Mouse (Mus musculus) brain, adult 2 months (tissue): ENCODE results near the gene Tlnrd1.
"Not testable (repeated sequence)": the region's sequence is repeated elsewhere in the genome, so short reads cannot be mapped to it uniquely, and the experiment has no call there.

Source experiments
- DNase-seq: peaks from one replicate; pipeline ENCODE4 v3.0.0; 2011; ENCODE audit warnings: low read depth, low spot score

Tlnrd1 gene

DNA sequence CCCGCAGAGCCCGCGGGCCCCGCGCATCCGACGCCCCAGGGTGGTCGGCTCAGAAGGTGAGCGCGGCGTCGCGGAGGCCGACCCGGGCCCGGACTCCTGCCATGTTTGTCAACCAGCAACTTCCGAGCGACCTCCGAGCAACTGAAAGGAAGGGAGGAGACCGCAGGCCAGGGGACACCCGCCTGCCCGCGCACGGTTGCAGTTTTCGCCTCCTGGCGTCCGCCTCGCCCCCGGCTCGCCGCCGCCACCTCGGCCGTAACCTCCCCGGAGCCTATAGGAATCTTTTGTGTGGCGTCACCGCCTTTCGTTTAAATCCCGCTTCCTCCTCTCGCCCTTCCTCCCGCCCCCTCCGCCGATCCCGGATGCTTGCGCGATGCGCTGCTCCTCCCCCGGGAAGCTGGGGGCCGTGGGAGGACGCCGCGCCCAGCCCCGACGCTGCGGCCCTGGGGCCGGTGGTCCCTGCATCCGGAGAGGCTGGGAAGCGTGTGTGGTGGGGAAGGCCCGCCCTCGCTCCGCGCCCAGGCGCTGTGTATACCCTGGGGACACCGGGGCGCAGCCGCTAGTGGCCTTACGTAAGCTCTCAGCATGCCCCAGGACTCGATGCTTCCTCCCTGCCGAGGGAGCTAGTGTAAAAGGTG lies at the start of gene Tlnrd1, which contains the start of gene Mesd:
Gene Tlnrd1 (minus strand): TSS at position 285 of the 638 bp plus-strand sequence.
Gene Mesd (plus strand): TSS at position 446 of the 638 bp plus-strand sequence.
- peak; percentile 97 for DNase-seq

DNA sequence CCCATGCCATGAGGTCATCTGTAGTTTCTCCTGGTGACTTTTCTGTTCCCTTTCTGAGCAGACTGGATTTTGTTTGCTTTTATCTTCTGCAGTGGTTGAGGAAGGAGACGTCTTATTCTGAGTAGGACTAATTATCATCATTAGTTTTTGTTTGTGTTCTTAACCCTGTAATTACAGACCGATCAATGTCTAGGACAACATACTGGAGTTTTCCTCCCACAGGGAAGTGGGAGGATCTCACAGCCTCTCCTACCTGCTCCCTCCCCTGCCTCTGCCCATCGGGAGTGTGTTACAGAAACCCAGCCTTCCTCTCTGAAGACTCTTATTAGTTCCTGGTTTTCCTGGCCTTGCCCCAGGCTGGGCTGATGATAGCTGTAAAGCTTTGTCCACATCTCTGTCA lies 37.5 kb upstream of the Tlnrd1 start:
- peak; percentile 38 for DNase-seq

DNA sequence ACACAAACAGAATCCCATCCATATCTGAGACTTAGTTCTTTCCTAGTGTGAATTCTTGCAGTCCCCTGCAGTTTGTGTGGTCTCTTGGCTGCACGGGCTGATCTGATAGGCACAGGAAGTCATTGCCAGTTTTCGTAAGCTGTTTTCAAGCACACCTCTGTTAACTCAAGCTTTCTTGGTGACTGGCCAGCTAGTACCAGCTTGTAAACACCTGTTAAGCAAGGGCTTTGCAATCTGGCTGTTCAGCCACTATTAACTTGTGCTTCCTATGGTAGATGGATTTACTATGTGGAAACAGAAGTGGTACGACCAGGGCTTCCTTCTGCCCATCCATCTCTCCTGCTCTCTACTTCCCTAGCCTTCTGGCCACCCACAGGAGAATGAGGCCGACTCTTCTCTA lies 36.1 kb upstream of the Tlnrd1 start:
- DNase-seq = no peak

DNA sequence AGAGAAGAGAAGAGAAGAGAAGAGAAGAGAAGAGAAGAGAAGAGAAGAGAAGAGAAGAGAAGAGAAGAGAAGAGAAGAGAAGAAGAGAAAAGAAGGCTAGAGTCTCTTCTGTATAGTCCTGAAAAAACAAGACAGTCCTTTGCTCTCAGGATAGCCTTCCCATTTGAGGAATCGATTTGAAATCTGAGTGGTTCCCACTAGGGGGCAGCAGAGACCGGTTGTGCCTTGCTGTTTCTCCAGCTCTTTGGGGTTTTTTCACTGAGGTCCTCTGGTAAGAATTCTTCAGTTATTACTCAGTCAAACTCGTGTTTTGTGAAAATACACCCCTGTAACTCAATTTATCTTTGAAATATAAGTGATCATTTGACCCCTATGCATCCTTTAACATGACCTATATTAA lies 30.5 kb upstream of the Tlnrd1 start:
- peak; percentile 90 for DNase-seq

DNA sequence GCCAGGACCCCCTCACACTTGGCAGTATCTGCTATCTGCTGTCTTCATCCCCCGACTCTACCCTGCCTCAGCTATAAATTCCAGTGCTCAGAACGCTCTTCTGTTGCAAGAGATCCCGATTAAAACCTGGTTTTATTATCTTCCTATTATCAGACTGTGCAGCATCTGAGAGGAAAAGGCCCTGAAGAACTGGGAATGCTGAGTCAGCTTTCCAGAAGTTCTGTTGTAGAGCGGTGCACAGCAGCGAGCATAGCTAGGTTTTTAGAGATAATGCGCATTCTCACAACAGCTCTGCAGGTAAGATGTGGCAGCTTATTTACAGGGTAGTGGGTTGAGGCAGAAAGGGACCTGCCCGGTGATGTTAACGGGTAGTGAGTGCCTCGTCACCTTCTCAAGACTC lies 29.9 kb upstream of the Tlnrd1 start:
- DNase-seq = no peak

DNA sequence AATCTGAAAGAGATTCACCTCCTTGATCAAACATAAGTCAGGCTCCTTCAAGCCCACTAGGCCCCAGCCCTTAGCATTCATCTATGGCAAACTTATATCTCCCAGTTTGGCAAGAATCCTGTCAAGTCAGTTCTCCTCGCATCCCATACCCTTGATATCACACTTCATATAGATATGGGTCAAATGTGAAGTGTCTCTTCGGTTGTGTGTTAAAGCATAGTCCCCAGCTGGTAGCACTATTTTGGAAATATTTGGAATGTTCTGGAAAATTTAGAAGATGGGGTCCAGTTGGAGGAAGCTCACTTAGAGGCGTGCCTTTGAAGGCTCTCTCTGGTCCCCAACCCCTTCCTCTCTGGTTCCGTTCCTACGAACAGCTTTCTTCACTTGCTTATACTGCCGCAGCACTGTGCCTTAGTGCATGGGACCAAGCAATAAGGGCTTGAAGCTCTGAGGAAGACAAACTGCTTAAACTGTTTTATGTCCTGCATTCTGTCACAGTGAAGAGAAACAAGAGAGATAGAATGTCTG lies 29.4 kb upstream of the Tlnrd1 start:
- DNase-seq = no peak

DNA sequence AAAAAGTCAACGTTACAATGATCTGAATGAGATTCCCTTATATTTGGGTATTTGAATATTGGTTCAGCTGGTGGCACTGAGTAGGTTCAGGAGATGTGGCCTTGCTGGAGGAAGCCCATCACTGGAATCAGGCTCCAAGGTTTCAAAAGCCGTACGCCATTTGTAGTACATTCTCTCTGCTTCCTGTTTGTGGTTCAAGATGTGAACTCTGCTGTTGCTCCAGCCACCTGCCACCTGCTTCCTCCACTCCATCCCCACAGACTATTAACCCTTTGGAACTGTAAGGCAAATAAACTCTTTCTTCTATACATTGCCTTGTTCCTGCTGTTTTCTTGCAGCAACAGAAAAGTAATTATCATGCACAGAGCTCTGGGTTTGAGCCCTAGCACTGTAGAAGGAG lies 27.8 kb upstream of the Tlnrd1 start:
- DNase-seq = no peak

DNA sequence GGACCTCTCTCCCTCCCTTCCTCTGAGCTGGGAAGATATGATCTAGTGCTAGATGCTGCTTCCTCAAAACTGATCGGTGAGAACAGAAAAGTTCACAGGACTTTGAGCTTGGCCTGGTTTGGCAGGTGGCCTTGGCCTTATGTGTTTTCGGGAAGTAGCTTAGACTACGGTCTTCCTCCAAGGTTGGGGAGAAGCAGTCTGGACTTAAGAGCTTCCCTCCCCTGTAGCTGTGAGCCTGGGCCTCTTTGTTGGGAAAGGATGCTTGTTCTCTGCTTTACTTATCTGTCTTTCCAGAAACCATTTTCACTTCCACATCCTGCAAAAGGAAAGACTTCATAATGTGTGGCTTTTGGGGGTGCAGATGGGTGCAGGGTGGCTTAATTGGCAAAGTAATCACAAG lies 20.7 kb upstream of the Tlnrd1 start:
- DNase-seq = no peak

DNA sequence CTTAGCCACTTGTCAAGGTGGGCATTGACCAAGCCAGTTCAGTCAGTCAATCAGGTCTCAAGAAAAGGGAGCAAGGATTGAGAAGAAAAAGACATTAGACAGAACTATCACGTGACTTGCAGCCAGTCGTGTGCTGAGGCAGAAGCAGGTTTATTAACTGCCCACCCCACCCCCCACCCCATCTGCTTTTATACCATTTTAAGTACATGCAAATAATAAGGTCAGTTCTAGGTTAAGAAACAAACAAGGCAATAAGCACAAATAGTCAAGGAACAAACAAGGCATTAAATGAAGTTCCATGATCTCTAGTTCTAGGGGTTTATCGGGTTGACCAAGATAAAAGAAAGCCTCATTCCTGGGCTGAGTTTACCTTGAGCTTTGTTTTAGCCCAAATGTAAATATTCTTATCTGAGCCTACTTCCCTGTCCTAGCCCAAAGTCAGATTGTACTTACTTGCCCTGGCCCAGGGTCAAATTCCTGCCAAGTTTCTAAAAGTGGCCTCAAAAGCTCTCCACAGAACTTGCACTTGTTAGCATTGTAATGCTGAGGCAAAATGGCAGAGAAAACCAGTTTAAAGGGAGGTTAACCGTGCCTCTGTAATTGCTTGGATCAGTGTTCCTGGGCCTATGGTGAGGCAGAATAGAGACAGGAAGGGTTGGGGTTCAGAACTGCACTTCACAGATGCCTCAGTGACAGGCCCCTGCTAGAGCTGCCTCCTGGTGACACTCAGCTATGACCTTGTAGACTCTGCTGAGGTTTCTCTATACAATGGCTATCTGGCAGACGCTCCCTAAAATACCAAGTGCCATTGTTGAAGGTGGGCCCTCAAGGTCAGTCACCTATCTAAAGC lies 18.4 kb upstream of the Tlnrd1 start:
- DNase-seq = no peak

DNA sequence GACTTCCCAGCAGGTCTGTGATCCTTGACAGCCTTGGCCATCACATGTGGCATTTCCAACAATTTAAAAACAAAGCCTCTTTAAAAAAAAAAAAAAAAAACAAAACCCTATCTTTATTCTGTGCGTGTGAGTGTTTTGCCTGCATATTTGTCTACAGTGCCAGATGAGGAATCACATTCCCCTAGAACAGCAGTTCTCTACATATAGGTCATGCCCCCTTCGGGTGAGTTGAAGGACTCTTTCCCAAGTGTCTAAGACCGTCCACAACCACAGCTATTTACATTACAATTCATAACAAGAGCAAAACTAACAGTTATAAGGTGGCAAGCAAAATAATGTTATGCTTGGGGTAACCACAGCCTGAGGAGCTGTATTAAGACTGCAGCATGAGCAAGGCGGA lies 17.3 kb upstream of the Tlnrd1 start:
- no peak for DNase-seq

DNA sequence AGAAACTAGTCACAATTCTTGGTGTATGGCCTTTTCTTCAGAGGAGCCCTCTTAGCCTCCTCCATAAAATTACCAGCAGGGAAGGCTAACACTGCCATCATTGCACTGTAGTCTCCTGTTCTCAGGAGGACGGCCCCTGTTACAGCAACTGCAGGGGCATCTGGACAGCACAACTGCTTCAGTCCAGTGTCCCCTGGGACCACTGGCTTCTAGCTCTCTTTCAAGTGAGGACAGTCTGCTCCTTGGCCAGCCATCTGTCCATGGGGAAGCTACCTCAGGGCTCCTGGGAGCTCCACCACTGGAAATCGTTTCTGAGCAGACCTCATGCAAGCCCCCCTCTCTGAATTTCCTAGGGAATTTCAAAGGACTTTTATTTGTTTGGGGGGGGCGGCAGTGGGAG lies 16.4 kb upstream of the Tlnrd1 start:
- DNase-seq = no peak

DNA sequence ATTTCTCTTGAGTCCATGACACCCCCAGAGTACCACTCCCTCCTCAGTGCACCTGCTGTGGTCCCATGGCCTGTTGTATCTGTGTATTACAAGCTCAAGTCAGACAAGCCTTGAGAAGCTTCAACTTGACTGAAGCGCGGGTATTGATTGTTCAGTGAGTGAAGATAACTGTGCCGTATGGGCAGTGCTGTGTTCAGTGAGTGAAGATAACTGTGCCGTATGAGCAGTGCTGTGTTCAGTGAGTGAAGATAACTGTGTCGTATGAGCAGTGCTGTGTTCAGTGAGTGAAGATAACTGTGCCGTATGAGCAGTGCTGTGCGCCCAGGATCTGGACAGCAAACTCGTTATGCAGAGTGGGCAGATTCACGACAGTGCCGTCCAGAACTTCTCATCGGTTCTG lies 14.2 kb upstream of the Tlnrd1 start:
- no peak for DNase-seq

DNA sequence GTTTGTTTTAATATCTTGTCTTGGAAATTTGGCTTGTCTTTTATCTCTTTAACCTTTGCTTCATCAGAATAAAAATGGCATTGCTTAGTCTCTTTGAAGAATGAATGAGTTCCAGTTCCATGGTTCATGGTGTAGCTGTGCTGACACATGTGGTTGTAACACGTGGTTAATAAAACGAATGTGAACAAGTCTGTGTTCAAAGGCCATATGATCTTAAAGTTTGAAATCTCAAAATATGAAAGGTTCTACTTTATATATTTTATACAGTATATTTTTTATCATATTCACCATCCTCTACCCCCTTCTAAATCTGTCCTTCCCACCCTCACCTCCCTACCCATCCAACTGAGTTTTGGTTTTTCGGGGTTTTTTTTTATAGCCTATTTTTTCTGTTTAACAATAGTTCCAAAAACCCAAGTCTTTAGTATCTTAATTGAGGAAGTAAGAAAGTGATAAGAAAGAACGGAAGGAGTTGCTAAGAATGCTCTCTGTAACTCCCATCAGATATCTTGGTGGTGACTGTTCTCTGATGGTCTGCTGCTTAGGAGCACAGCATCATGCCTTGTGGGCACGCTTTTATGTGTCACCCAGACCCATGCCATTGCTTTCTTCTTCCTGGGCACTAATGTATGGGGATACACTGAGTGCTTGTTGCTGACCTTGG lies 12.1 kb upstream of the Tlnrd1 start:
- no peak for DNase-seq

DNA sequence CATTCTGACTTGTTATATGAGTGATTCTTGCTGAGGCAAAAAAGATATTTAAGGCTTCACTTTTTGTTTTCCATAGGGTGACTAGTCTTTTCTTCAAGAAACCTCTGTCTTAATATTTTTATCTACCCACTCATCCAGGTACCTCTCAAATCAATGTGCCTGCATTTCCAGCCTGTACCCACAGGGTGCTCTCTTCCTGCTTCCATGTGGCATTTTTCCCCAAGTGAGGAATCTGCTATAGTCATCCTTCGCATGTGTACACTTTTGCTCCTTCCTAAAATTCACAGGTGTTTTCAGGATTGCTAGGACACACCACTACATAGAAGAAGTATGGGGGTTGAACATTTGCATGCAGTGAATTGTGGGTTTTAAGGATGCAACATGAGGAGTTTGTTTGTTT lies 10.2 kb upstream of the Tlnrd1 start:
- DNase-seq = no peak

DNA sequence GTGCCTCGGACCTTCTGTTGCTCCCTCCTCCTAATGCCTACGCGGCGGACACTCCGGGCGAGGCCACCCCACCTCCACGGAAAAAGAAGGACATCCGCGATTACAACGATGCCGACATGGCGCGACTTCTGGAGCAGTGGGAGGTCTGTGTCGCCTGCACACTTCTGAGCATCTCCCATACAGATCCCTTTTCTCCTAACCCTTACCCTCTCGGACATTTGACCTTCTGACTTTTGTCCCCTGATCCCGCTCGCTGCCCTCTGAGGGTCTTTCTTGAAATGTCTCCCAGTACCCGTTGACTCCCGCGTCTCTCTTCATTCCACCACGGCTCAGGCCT lies 8.2 kb upstream of the Tlnrd1 start:
- no peak for DNase-seq

DNA sequence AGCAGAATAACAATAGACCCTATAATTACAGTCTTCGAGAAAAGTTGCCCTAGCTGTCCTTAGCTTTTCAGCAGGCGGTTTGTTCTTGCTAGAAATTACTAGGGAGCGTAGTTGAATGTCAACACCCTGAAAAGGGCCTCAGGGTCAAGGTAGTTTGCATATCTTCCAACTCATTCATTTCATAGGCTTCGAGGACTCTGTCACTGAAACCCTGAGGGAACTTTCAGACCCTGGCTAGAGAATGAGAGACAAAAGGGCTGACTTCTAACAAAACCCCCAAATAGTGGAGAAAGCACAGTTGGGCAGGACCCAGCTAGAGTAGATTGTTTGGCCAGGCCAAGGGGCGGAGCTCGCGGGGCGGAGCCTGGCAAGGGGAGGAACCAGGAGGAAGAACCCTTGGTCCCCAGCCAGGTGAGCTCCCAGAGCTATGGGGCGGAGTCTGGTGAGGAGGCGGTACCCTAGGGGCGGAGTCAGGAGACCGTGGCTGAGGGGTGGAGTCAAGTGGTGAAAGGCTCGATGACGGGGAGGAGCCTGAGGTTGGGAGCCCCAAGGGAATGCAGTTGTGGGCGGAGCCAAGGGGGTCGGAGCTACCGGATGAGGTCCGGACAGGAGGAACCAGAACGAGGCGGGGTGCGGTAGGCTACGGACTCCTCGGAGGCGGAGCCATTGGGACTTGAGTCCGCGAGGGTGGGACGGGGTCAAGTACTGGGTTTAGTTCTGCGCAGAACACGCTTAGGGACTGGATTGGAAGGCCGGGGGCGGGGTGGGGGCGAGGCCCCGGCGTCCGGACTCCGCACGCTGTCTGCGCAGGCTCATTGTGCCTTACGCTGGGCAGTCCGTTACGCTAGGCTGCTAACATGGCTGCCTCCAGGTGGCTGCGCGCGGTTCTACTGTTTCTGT lies 7.6 kb upstream of the Tlnrd1 start:
- peak; percentile 99 for DNase-seq

DNA sequence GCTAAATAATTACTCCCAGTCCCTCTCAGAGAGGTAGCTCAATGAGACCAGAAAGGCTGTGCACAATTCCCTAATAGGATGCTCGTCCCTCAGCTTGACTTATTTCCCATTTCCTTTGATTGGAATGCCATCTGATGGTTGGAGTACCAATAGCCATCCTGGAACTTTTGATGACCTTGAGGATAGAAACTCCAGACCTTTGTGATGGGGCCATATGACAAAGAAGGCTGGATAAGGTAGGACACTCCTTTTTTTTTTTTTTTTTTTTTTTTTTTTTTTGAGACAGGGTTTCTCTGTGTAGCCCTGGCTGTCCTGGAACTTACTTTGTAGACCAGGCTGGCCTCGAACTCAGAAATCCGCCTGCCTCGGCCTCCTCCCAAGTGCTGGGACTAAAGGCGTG lies 5.8 kb upstream of the Tlnrd1 start:
- DNase-seq = not testable (repeated sequence)

DNA sequence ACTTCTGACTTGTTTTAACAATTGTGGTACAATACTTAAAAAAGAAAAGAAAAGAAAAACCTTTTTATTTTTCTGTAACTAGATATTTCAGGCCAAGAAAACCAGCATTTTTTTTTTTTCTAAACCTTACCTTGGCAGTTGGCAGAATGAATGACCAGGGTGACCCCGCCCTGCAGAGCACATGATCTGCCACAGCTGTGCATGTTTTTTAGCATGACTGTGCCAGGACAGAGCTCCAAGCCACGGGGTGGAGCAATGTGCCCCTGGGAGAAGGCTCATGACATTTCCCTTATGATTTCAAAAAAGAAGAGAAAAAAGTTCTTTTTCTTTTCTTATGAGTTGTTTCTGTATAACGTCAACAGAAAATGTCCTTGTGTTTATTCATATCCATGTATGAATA lies 5.3 kb upstream of the Tlnrd1 start:
- DNase-seq = no peak

DNA sequence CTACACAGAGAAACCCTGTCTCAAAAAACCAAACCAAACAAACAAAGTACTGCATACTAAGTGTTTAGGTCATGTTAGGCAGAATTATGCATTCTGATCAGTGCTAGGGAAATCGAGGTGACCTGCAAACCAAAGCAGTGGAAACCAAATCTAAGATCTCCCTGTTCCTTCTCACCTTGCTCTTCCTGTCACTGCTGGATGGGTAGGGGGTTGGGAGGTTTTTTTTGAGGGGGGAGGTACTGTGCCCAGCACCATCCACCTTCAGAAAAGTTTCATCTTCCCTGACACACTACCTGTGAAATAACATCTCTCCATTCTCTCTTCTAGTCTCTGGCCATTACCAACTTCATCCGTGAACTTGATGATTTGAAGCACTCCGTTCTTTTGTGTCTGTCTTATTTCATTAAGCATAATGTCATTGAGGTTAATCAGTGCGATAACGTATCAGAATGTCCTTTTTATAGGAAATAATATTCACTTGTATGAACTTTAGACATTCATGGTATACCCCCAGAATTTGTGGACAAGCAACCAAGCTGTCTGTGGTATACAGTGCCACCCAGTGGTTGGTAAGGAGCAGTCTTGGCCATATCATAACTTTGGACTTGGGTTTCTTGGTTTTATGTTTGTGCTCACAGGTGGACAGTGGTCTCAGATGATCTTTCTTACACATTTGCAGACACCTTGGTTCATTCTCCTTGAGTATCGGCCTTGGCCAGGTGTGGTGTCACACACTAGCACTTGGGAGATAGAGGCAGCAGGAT lies 2.4 kb upstream of the Tlnrd1 start:
- DNase-seq = peak; percentile 48

DNA sequence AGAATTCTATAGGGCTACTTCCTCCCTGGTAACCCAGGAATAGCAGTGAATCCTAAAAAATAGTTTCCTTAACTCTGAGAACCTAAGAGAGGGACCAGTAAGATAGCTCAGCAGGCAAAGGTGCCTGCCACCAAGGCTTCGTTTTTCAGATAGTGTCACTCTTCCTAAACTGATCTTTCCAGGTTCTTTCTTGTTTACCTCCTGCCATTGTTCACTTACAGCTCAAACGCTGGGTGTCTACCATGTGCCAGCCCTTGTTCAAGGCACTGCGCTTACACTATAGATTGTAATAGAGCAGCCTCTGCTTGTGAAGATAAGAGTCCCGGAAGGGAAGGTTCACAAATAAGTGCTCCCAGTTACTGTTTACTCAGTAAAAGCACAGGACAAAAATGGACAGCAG lies 1.7 kb upstream of the Tlnrd1 start:
- no peak for DNase-seq
